Mouse (Mus musculus) heart, postnatal 0 days (tissue): ENCODE measurements at regions not wholly inside any gene's neighbourhood (a gene's known extent, or its start where the extent isn't known, plus 50 kb on each side); places are given as distances from the start of the nearest gene placed in this dataset.

Experiments
- CTCF ChIP-seq: IDR thresholded peaks from 2 replicates; pipeline ENCODE4 v1.5.1; 2016; ENCODE audit warnings: antibody characterized with exemption, control low read depth, low read depth
- EP300 ChIP-seq: IDR thresholded peaks from 2 replicates; pipeline ENCODE4 v1.6.1; 2016; ENCODE audit warnings: antibody characterized with exemption, low read depth

- TF ChIP-seq CTCF (no peak), EP300 (no peak)
Measured at GRCm38 (mm10) chr9:43392467-43393064, 81.9 kb downstream of the Trim29 start.
